Mouse (Mus musculus): Measurements from ENCODE around the gene Best3. TPM values are rescaled to one million over a fixed set of nuclear protein-coding genes. Genes with fewer than 3 reads are reported as not detected.

Gene Best3
- polyA plus RNA-seq, 1 experiment from 2014 or later = 0.12 TPM

DNA sequence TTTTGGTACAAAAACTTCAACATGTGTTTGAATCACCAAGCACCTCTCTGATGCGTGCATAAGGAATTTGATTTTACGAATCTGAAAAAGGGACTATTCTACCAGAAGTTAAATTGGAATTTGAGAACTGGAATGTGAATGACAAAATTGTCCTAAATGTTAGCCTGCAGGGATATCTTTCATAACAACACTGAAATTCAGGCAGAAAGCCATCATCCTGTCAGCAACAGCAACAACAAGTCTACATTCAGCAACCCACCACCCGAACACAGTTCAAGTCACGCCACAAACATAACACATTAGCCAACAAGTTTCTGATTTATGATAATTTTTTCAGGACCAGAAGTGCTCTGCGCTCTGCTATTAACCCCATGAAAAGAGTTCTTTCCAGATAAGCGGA is 30.9 kb upstream of the Best3 start:
- ATAC-seq (ENCODE audit: low FRiP score, low TSS enrichment) (no peak), DNase-seq (no peak)

DNA sequence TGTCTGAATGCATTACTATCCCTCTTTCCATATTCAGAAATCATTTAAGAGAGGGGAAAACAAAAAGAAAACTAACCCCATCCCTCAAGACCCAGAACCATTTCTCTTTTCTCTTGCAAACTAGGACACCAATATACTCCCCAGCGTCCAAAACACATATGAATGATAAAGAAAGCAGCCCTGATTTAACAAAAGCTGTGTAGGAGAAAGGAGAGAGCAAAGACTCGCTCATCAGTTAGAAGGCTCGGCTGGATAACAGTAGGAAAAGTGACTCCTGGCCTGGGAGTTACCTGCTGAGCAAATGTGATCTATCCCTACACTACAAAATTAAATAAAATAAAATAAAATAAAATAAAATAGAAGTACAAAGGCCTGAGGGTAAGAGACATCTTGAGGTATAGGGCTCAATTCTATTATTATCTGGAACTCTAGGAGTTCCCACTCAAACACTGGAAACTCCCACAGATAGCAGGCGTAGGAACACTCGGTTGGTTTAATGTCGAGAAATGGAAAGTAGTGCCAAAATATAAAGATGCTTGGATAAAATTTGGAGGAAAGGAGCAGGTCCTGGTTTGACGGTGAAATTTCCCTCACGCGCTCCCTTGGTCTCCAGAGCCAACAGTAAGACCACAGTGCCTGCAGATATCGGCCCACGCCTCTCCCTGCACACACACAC is 29.5 kb upstream of the Best3 start:
- H3K4me3 ChIP-seq (replicated peaks; ENCODE audit: low read depth, low read length) = no peak overlapping the region
- H3K36me3 ChIP-seq (ENCODE audit: control insufficient read depth, insufficient read depth, low read length) = no peaks in the 10 kb centered on the region
- no peaks in the 10 kb centered on the region for H3K27me3 ChIP-seq (ENCODE audit: control insufficient read depth, insufficient read depth, low read length)
- H3K4me2 ChIP-seq (ENCODE audit: low read length) = no peak overlapping the region
- DNase-seq (no peak), ATAC-seq (ENCODE audit: low FRiP score, low TSS enrichment) (no peak)
- no peaks in the 10 kb centered on the region for H3K9me3 ChIP-seq (ENCODE audit: control insufficient read depth, low read length)
- H3K4me1 ChIP-seq (ENCODE audit: control insufficient read depth, insufficient read depth, low read length) = no peaks in the 10 kb centered on the region
- no peak overlapping the region for H3K27ac ChIP-seq (replicated peaks; ENCODE audit: low read depth, low read length)
- WGBS = 90% methylated on average over 11 of the region's 11 CpGs
- H3K9ac ChIP-seq (replicated peaks; ENCODE audit: low read length) = no peak overlapping the region

More for the DNA sequence above, 30.9 kb upstream of the Best3 start:
- Histone ChIP-seq H3K4me1 (ENCODE audit: control insufficient read depth, insufficient read depth, low read length) (no peaks in the 10 kb centered on the region), H3K27me3 (ENCODE audit: control insufficient read depth, insufficient read depth, low read length) (no peaks in the 10 kb centered on the region), H3K4me2 (ENCODE audit: low read length) (no peak overlapping the region), H3K36me3 (ENCODE audit: control insufficient read depth, insufficient read depth, low read length) (no peaks in the 10 kb centered on the region), H3K27ac (replicated peaks; ENCODE audit: low read depth, low read length) (no peak overlapping the region), H3K9me3 (ENCODE audit: control insufficient read depth, low read length) (no peaks in the 10 kb centered on the region), H3K9ac (replicated peaks; ENCODE audit: low read length) (no peak overlapping the region), H3K4me3 (replicated peaks; ENCODE audit: low read depth, low read length) (no peak overlapping the region)
- 98% methylated on average over 6 of the region's 6 CpGs for WGBS

DNA sequence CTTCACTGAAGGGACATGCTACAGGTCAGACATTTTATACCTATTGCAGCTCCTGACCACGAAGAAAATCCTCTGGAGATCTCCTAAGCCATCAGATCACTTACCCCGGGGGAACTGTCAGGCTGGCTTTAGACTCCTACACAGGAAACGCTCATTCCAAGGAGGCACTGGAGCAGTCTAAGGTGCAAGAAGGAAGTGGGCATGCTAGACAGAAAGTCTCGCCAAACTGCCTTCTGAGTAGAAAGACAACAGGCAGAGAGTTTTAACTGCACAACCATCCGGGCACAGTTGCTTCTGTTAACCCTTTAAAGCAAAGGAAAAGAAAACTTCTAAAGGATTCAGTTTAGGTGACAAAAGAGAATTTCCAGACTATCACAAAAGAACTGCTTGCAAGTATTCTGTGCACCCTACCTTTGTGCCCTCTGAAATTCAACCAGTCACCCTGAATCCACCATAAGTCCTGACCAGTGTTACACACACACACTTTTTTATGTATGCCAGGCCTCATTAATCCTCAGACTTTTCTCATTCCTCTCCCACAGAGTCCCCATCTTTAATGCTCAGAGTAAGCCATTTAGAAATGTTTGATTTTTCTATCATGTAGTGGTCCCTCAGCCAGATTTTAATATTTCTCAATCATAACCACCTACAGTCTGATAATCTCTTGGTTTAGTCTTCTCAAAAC is 28.1 kb upstream of the Best3 start:
- no peaks in the 10 kb centered on the region for H3K9me3 ChIP-seq (ENCODE audit: control insufficient read depth, low read length)
- no peak for DNase-seq
- no peak overlapping the region for H3K4me2 ChIP-seq (ENCODE audit: low read length)
- H3K9ac ChIP-seq (replicated peaks; ENCODE audit: low read length) = no peak overlapping the region
- WGBS = 58% methylated on average over 5 of the region's 5 CpGs
- H3K27me3 ChIP-seq (ENCODE audit: control insufficient read depth, insufficient read depth, low read length) = no peaks in the 10 kb centered on the region
- H3K4me1 ChIP-seq (ENCODE audit: control insufficient read depth, insufficient read depth, low read length) = no peaks in the 10 kb centered on the region
- no peak overlapping the region for H3K27ac ChIP-seq (replicated peaks; ENCODE audit: low read depth, low read length)
- no peak for ATAC-seq (ENCODE audit: low FRiP score, low TSS enrichment)
- no peaks in the 10 kb centered on the region for H3K36me3 ChIP-seq (ENCODE audit: control insufficient read depth, insufficient read depth, low read length)
- no peak overlapping the region for H3K4me3 ChIP-seq (replicated peaks; ENCODE audit: low read depth, low read length)

DNA sequence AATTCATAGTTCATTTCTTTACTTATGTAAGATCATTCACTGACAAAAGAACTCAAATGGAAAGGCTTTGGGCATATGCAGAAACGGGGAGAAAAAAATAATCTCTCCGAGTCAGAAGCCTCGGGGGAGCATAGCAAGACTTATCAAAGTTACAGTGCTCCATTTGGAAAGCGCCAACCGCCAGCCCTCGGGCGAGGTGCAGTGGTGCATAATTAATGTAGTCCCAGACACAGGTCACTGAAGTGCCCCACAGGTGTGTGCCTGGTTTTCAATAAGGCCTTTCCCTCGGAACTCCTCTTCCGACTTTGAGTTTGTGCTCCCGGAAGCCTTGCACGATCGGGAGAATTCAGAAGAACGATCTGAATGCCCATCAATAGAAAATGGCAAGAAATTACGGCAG is 24.0 kb upstream of the Best3 start:
- Histone ChIP-seq H3K27me3 (ENCODE audit: control insufficient read depth, insufficient read depth, low read length) (no peaks in the 10 kb centered on the region), H3K36me3 (ENCODE audit: control insufficient read depth, insufficient read depth, low read length) (no peaks in the 10 kb centered on the region), H3K4me3 (replicated peaks; ENCODE audit: low read depth, low read length) (no peak overlapping the region), H3K9me3 (ENCODE audit: control insufficient read depth, low read length) (no peaks in the 10 kb centered on the region), H3K4me1 (ENCODE audit: control insufficient read depth, insufficient read depth, low read length) (no peaks in the 10 kb centered on the region), H3K27ac (replicated peaks; ENCODE audit: low read depth, low read length) (no peak overlapping the region), H3K9ac (replicated peaks; ENCODE audit: low read length) (no peak overlapping the region), H3K4me2 (ENCODE audit: low read length) (no peak overlapping the region)
- ATAC-seq (ENCODE audit: low FRiP score, low TSS enrichment) = no peak
- peak; percentile 43 for DNase-seq
- 72% methylated on average over 14 of the region's 14 CpGs for WGBS

DNA sequence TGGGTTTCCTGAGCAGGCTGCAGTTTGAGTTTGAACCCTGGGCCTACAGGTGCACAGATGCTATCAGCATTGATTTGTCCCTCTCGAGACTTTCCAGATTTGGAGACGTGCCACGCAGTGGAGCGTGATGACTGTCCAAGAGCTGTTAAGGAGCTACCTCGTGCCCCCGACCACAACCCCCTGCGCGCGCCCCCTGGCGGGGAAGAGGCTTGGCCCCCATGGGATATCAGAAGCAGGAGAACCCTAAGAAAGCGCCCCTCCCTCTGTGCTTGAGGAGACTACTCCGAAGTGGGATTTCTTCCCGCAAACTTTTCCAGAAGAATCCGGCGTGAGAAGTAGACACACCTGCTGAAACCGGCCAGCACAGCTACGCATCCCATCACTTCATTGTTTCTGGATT is 23.3 kb upstream of the Best3 start:
- ATAC-seq (ENCODE audit: low FRiP score, low TSS enrichment) (no peak), DNase-seq (no peak)
- H3K4me2 ChIP-seq (ENCODE audit: low read length) = no peak overlapping the region
- H3K27ac ChIP-seq (replicated peaks; ENCODE audit: low read depth, low read length) = no peak overlapping the region
- H3K9ac ChIP-seq (replicated peaks; ENCODE audit: low read length) = no peak overlapping the region
- H3K9me3 ChIP-seq (ENCODE audit: control insufficient read depth, low read length) = no peaks in the 10 kb centered on the region
- H3K4me3 ChIP-seq (replicated peaks; ENCODE audit: low read depth, low read length) = no peak overlapping the region
- H3K4me1 ChIP-seq (ENCODE audit: control insufficient read depth, insufficient read depth, low read length) = no peaks in the 10 kb centered on the region
- H3K36me3 ChIP-seq (ENCODE audit: control insufficient read depth, insufficient read depth, low read length) = no peaks in the 10 kb centered on the region
- H3K27me3 ChIP-seq (ENCODE audit: control insufficient read depth, insufficient read depth, low read length) = no peaks in the 10 kb centered on the region
- 56% methylated on average over 17 of the region's 17 CpGs for WGBS

DNA sequence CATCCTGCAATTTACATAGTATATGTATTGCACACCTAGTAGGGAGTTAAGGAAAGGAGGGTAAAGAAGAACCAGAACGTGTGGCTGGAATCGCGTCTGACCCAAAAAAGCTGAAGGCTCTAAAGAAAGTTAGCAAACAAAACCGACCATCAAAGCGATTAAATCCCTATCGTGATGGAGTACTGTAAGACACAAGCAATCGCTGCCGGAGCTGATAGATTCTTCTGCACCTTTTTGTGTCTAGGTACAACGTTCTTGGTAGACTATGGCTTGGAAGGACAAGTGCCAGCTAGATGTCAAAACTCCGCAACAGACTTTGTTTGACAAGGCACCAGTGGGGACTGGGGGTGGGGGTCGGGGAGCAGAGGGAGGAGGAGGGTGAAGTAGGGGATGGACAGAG is 22.0 kb upstream of the Best3 start:
- Histone ChIP-seq H3K4me2 (ENCODE audit: low read length) (no peak overlapping the region), H3K4me3 (replicated peaks; ENCODE audit: low read depth, low read length) (no peak overlapping the region), H3K27me3 (ENCODE audit: control insufficient read depth, insufficient read depth, low read length) (no peaks in the 10 kb centered on the region), H3K36me3 (ENCODE audit: control insufficient read depth, insufficient read depth, low read length) (no peaks in the 10 kb centered on the region), H3K27ac (replicated peaks; ENCODE audit: low read depth, low read length) (no peak overlapping the region), H3K4me1 (ENCODE audit: control insufficient read depth, insufficient read depth, low read length) (no peaks in the 10 kb centered on the region), H3K9ac (replicated peaks; ENCODE audit: low read length) (no peak overlapping the region), H3K9me3 (ENCODE audit: control insufficient read depth, low read length) (no peaks in the 10 kb centered on the region)
- DNase-seq = no peak
- ATAC-seq (ENCODE audit: low FRiP score, low TSS enrichment) = no peak
- 83% methylated on average over 11 of the region's 11 CpGs for WGBS

DNA sequence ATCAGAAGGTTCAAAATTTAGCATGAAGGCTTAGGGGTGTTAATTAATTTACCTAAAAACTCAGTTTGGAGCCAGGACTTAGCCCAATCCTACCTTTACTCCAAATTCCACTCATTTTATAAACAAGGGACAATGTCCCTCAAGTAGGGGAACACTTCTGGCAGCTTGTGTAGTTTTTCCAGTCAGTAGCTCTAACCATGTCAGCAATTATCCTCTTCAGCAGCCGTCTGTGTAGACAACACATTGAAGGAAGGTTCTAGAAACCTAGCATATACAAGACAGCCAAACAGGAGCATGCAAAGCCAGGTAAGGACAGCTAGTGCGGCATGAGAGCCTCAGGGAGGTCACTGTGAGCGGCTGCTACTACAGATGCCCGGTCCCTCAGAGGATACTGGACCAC is 21.5 kb upstream of the Best3 start:
- 94% methylated on average over 4 of the region's 4 CpGs for WGBS
- Histone ChIP-seq H3K4me1 (ENCODE audit: control insufficient read depth, insufficient read depth, low read length) (no peaks in the 10 kb centered on the region), H3K27me3 (ENCODE audit: control insufficient read depth, insufficient read depth, low read length) (no peaks in the 10 kb centered on the region), H3K36me3 (ENCODE audit: control insufficient read depth, insufficient read depth, low read length) (no peaks in the 10 kb centered on the region), H3K27ac (replicated peaks; ENCODE audit: low read depth, low read length) (no peak overlapping the region), H3K9me3 (ENCODE audit: control insufficient read depth, low read length) (no peaks in the 10 kb centered on the region), H3K9ac (replicated peaks; ENCODE audit: low read length) (no peak overlapping the region), H3K4me2 (ENCODE audit: low read length) (no peak overlapping the region), H3K4me3 (replicated peaks; ENCODE audit: low read depth, low read length) (no peak overlapping the region)
- DNase-seq = no peak
- ATAC-seq (ENCODE audit: low FRiP score, low TSS enrichment) = no peak

DNA sequence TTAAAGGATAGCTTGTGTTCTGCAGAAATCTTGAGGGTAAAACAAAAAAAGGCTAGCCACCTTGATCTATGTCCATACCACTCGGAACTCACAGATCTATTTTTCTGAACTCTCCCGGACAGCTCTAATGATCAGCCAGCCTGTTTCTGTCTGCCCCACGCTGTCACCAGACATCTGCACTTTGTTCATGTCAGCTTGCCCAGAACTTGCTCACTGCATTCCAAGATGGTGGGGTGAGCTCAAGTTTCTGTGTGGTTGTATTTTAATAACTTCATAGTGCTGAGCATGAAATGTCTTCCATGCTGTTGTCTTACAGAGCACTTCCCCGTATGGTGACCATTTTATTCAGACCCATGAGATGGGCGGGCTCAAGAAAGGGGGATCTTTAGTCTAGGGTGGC is 20.8 kb upstream of the Best3 start:
- Histone ChIP-seq H3K9me3 (ENCODE audit: control insufficient read depth, low read length) (no peaks in the 10 kb centered on the region), H3K4me2 (ENCODE audit: low read length) (no peak overlapping the region), H3K9ac (replicated peaks; ENCODE audit: low read length) (no peak overlapping the region), H3K27ac (replicated peaks; ENCODE audit: low read depth, low read length) (no peak overlapping the region), H3K36me3 (ENCODE audit: control insufficient read depth, insufficient read depth, low read length) (no peaks in the 10 kb centered on the region), H3K4me1 (ENCODE audit: control insufficient read depth, insufficient read depth, low read length) (no peaks in the 10 kb centered on the region), H3K4me3 (replicated peaks; ENCODE audit: low read depth, low read length) (no peak overlapping the region), H3K27me3 (ENCODE audit: control insufficient read depth, insufficient read depth, low read length) (no peaks in the 10 kb centered on the region)
- DNase-seq (no peak), ATAC-seq (ENCODE audit: low FRiP score, low TSS enrichment) (no peak)
- WGBS = 83% methylated on average over 5 of the region's 5 CpGs

DNA sequence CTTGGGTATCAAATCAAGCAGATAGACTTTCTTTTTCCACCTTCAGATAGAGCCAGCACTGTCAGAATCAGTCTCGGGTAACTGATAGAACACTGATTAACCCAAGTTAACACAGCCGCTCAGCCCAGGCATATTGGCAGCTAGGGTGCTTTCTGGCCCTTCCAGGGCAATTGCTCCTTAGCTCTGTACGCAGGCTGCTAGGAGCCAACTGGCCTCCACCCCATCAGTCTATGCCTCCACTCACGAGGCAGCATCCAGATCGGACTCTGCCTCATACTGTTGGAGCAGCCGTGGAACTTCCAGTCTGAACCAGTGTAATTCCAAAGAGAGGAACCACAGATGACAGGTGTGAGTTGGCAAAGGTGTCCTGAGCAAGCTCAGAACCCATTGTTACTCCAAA is 20.0 kb upstream of the Best3 start:
- Histone ChIP-seq H3K9me3 (ENCODE audit: control insufficient read depth, low read length) (no peaks in the 10 kb centered on the region), H3K27ac (replicated peaks; ENCODE audit: low read depth, low read length) (no peak overlapping the region), H3K36me3 (ENCODE audit: control insufficient read depth, insufficient read depth, low read length) (no peaks in the 10 kb centered on the region), H3K4me2 (ENCODE audit: low read length) (no peak overlapping the region), H3K9ac (replicated peaks; ENCODE audit: low read length) (no peak overlapping the region), H3K4me1 (ENCODE audit: control insufficient read depth, insufficient read depth, low read length) (no peaks in the 10 kb centered on the region), H3K4me3 (replicated peaks; ENCODE audit: low read depth, low read length) (no peak overlapping the region), H3K27me3 (ENCODE audit: control insufficient read depth, insufficient read depth, low read length) (no peaks in the 10 kb centered on the region)
- WGBS = 84% methylated on average over 6 of the region's 6 CpGs
- DNase-seq (no peak), ATAC-seq (ENCODE audit: low FRiP score, low TSS enrichment) (no peak)
